Mouse (Mus musculus): ENCODE measurements around the gene Krtap19-2.

GRCm38 (mm10) chr16:88869311-88869710 is 4.8 kb downstream of the Krtap19-2 start, which contains the start of gene Krtap19-1:
- TF ChIP-seq CTCF (IDR thresholded peaks at IDR 0.05; ENCODE audit: insufficient read depth, low read depth, low read length) (no peak), POLR2A (IDR thresholded peaks at IDR 0.05; ENCODE audit: insufficient read depth, low read depth, low read length) (no peak)
